Mouse (Mus musculus): ENCODE data around the gene Hspb2.

DNA sequence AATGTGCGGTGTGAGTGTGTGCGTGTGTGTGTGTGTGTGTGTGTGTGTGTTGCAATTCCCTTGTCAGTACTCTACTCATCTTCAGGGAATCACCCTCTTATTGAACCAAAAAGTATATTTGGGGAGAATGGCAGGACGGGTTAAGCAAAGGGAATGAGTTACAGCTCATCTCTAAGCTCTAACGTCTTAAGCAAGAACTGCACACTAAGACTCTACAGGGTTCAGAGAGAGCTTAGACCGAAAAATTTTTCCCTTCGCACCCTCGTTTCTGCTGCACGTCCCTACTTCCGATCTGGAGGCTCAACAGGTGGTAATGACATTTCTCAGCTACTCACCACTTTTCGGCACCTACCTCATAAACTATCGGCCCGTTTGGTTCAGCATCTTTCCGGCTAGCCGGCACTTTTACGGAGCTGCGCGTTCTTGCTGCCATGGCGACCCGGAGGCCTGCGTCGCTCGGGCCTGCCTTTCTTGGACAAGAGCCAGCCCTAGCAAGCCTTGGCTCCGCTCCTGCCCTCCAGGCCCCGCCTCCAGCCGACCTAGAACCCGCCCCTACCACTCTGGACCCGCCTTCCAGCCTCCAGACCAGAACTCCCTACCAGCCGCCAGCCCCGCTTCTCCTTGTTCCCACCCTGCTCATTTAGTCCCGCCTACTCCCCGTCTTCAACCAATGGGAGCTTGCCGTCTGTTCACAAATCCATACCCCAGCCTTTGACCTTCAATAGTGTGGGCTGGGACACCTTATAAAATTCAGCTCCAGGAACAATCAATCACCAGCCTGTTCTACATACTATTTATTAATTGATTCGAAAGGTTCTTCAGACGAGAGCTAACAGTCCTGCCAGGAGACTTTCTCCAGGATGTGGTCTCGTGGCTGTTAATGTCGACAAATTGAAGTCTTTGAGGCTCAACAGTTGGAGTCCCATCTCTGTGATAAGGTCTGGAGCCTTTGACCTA, 13.0 kb downstream of the Hspb2 start, which contains the start of gene Dixdc1:
- no peak for TF ChIP-seq POLR2A (IDR thresholded peaks at IDR 0.05; ENCODE audit: low read depth, low read length)
- no peak for TF ChIP-seq CTCF (IDR thresholded peaks at IDR 0.05; ENCODE audit: extremely low read depth, insufficient read depth, insufficient read length, insufficient replicate concordance)
